Mouse (Mus musculus): ENCODE measurements at regions not wholly inside any gene's neighbourhood (a gene's known extent, or its start where the extent isn't known, plus 50 kb on each side); places are given as distances from the start of the nearest gene placed in this dataset.

GRCm38 (mm10) chr12:12706326-12706920, 235.3 kb downstream of the Mycn start:
- H3K27ac ChIP-seq, result no peak overlapping the region
- DNase-seq (ENCODE audit: low spot score), result no peak
- H3K36me3 ChIP-seq, result no peaks in the 10 kb centered on the region
- peaks cover 7% of the 10 kb centered on the region; the same call in 1 of the 2 replicates for H3K4me1 ChIP-seq
- no peaks in the 10 kb centered on the region for H3K9me3 ChIP-seq (replicated peaks)
- WGBS, result 94% methylated on average over 14 of the region's 14 CpGs
- H3K4me3 ChIP-seq, result no peak overlapping the region
- H3K27me3 ChIP-seq (ENCODE audit: low read depth, poor library complexity, severe bottlenecking), result no peaks in the 10 kb centered on the region

- Histone ChIP-seq H3K4me3 (no peak overlapping the region), H3K4me1 (no peaks in the 10 kb centered on the region), H3K36me3 (no peaks in the 10 kb centered on the region), H3K27ac (no peak overlapping the region), H3K9me3 (replicated peaks) (no peaks in the 10 kb centered on the region), H3K27me3 (ENCODE audit: low read depth, poor library complexity, severe bottlenecking) (no peaks in the 10 kb centered on the region)
- DNase-seq (ENCODE audit: low spot score), result no peak
- 64% methylated on average over 3 of the region's 3 CpGs for WGBS
These were observed 240.0 kb downstream of the Mycn start for GRCm38 (mm10) chr12:12701735-12702134.

- no peak for DNase-seq (ENCODE audit: low spot score)
- H3K9me3 ChIP-seq (replicated peaks), result no peaks in the 10 kb centered on the region
- WGBS, result 78% methylated on average over 7 of the region's 7 CpGs
- no peak overlapping the region for H3K27ac ChIP-seq
- H3K4me1 ChIP-seq, result no peaks in the 10 kb centered on the region
- no peaks in the 10 kb centered on the region for H3K27me3 ChIP-seq (ENCODE audit: low read depth, poor library complexity, severe bottlenecking)
- no peaks in the 10 kb centered on the region for H3K36me3 ChIP-seq
- H3K4me3 ChIP-seq, result no peak overlapping the region
These were observed 240.6 kb downstream of the Mycn start for GRCm38 (mm10) chr12:12701060-12701667.

- H3K4me1 ChIP-seq, result peaks cover 22% of the 10 kb centered on the region
- DNase-seq (ENCODE audit: low spot score), result no peak
- 12% methylated on average over 29 of the region's 29 CpGs for WGBS
- H3K27me3 ChIP-seq (ENCODE audit: low read depth, poor library complexity, severe bottlenecking), result peaks cover 17% of the 10 kb centered on the region; the same call in 1 of the 2 replicates
- H3K27ac ChIP-seq, result peak overlapping the region; percentile 47
- H3K4me3 ChIP-seq, result peak overlapping the region; percentile 27
- H3K9me3 ChIP-seq (replicated peaks), result no peaks in the 10 kb centered on the region
- H3K36me3 ChIP-seq, result no peaks in the 10 kb centered on the region
These were observed 247.6 kb downstream of the Mycn start for GRCm38 (mm10) chr12:12693838-12694777.

- H3K9me3 ChIP-seq (replicated peaks), result no peaks in the 10 kb centered on the region
- no peak for DNase-seq (ENCODE audit: low spot score)
- WGBS, result 88% methylated on average over 2 of the region's 2 CpGs
- H3K4me3 ChIP-seq, result no peak overlapping the region
- H3K27me3 ChIP-seq (ENCODE audit: low read depth, poor library complexity, severe bottlenecking), result 0 out of 2 replicates have a peak, but pooled peaks cover under 1% of the 10 kb centered on the region
- H3K4me1 ChIP-seq, result peaks cover 19% of the 10 kb centered on the region
- H3K27ac ChIP-seq, result no peak overlapping the region
- H3K36me3 ChIP-seq, result no peaks in the 10 kb centered on the region
These were observed 254.3 kb downstream of the Mycn start for GRCm38 (mm10) chr12:12687376-12687775.

- H3K9me3 ChIP-seq (replicated peaks), result no peaks in the 10 kb centered on the region
- H3K4me3 ChIP-seq, result no peak overlapping the region
- no peaks in the 10 kb centered on the region for H3K36me3 ChIP-seq
- no peak for DNase-seq (ENCODE audit: low spot score)
- H3K4me1 ChIP-seq, result peaks cover 35% of the 10 kb centered on the region
- 72% methylated on average over 7 of the region's 7 CpGs for WGBS
- 0 out of 2 replicates have a peak, but pooled peaks cover 10% of the 10 kb centered on the region for H3K27me3 ChIP-seq (ENCODE audit: low read depth, poor library complexity, severe bottlenecking)
- H3K27ac ChIP-seq, result peak overlapping the region; percentile 37
These were observed 256.5 kb downstream of the Mycn start for GRCm38 (mm10) chr12:12685217-12685522.

- 0 out of 2 replicates have a peak, but pooled peaks cover 10% of the 10 kb centered on the region for H3K27me3 ChIP-seq (ENCODE audit: low read depth, poor library complexity, severe bottlenecking)
- H3K27ac ChIP-seq, result peak overlapping the region; percentile 37
- WGBS, result 50% methylated on average over 16 of the region's 16 CpGs
- H3K36me3 ChIP-seq, result no peaks in the 10 kb centered on the region
- H3K4me3 ChIP-seq, result no peak overlapping the region
- no peak for DNase-seq (ENCODE audit: low spot score)
- no peaks in the 10 kb centered on the region for H3K9me3 ChIP-seq (replicated peaks)
- peaks cover 40% of the 10 kb centered on the region for H3K4me1 ChIP-seq
These were observed 257.1 kb downstream of the Mycn start for GRCm38 (mm10) chr12:12684481-12685216.

- DNase-seq (ENCODE audit: low spot score), result no peak
- Histone ChIP-seq H3K4me3 (no peak overlapping the region), H3K27ac (peak overlapping the region; percentile 37; the same call in 1 of the 2 replicates), H3K27me3 (ENCODE audit: low read depth, poor library complexity, severe bottlenecking) (0 out of 2 replicates have a peak, but pooled peaks cover 10% of the 10 kb centered on the region), H3K36me3 (no peaks in the 10 kb centered on the region), H3K9me3 (replicated peaks) (no peaks in the 10 kb centered on the region), H3K4me1 (peaks cover 40% of the 10 kb centered on the region)
- WGBS, result 55% methylated on average over 10 of the region's 10 CpGs
These were observed 257.8 kb downstream of the Mycn start for GRCm38 (mm10) chr12:12683733-12684470.

- DNase-seq (ENCODE audit: low spot score), result peak; percentile 53
- 21% methylated on average over 6 of the region's 6 CpGs for WGBS
- H3K9me3 ChIP-seq (replicated peaks), result no peaks in the 10 kb centered on the region
- H3K36me3 ChIP-seq, result no peaks in the 10 kb centered on the region
- H3K4me3 ChIP-seq, result peak overlapping the region; percentile 43
- 0 out of 2 replicates have a peak, but pooled peaks cover 10% of the 10 kb centered on the region for H3K27me3 ChIP-seq (ENCODE audit: low read depth, poor library complexity, severe bottlenecking)
- H3K27ac ChIP-seq, result peak overlapping the region; percentile 88
- H3K4me1 ChIP-seq, result peaks cover 40% of the 10 kb centered on the region
These were observed 260.6 kb downstream of the Mycn start for GRCm38 (mm10) chr12:12681101-12681500.

- Histone ChIP-seq H3K36me3 (no peaks in the 10 kb centered on the region), H3K27me3 (ENCODE audit: low read depth, poor library complexity, severe bottlenecking) (0 out of 2 replicates have a peak, but pooled peaks cover 10% of the 10 kb centered on the region), H3K9me3 (replicated peaks) (no peaks in the 10 kb centered on the region), H3K4me3 (peak overlapping the region; percentile 43), H3K4me1 (peaks cover 39% of the 10 kb centered on the region), H3K27ac (peak overlapping the region; percentile 88)
- 21% methylated on average over 14 of the region's 14 CpGs for WGBS
- DNase-seq (ENCODE audit: low spot score), result peak; percentile 67
These were observed 261.3 kb downstream of the Mycn start for GRCm38 (mm10) chr12:12680371-12680921.

GRCm38 (mm10) chr12:12676676-12677075, 265.0 kb downstream of the Mycn start:
- Histone ChIP-seq H3K27ac (no peak overlapping the region), H3K27me3 (ENCODE audit: low read depth, poor library complexity, severe bottlenecking) (0 out of 2 replicates have a peak, but pooled peaks cover 2% of the 10 kb centered on the region), H3K4me3 (no peak overlapping the region), H3K4me1 (peaks cover 23% of the 10 kb centered on the region), H3K9me3 (replicated peaks) (no peaks in the 10 kb centered on the region), H3K36me3 (no peaks in the 10 kb centered on the region)
- 80% methylated on average over 9 of the region's 9 CpGs for WGBS
- DNase-seq (ENCODE audit: low spot score), result no peak
